Mouse (Mus musculus) megakaryocyte, embryonic 14.5 days (primary cell): ENCODE measurements at regions not wholly inside any gene's neighbourhood (a gene's known extent, or its start where the extent isn't known, plus 50 kb on each side); places are given as distances from the start of the nearest gene placed in this dataset.

Source experiments
- H3K27me3 ChIP-seq: replicated peaks from 2 replicates; pipeline ENCODE3; 2012; ENCODE audit warnings: inconsistent platforms
- H3K36me3 ChIP-seq: replicated peaks from 2 replicates; pipeline ENCODE3; 2012; ENCODE audit warnings: low read length, inconsistent platforms, mixed read lengths
- H3K4me1 ChIP-seq: 2 replicates; pipeline ENCODE4 v1.6.1; 2012; ENCODE audit warnings: inconsistent platforms
- H3K4me3 ChIP-seq: replicated peaks from 2 replicates; pipeline ENCODE3; 2012; ENCODE audit warnings: moderate library complexity, mild to moderate bottlenecking, inconsistent platforms
- H3K9me3 ChIP-seq: 2 replicates; pipeline ENCODE4 v1.6.1; 2012; ENCODE audit warnings: inconsistent platforms
- FLI1 ChIP-seq: IDR thresholded peaks from 2 replicates; pipeline ENCODE4 v1.6.1; 2012; ENCODE audit warnings: low read length, inconsistent platforms, mixed read lengths
- GATA1 ChIP-seq: IDR thresholded peaks from 3 replicates; pipeline ENCODE4 v1.6.1; 2012; ENCODE audit warnings: mixed read lengths, low read length, inconsistent platforms, borderline replicate concordance

DNA sequence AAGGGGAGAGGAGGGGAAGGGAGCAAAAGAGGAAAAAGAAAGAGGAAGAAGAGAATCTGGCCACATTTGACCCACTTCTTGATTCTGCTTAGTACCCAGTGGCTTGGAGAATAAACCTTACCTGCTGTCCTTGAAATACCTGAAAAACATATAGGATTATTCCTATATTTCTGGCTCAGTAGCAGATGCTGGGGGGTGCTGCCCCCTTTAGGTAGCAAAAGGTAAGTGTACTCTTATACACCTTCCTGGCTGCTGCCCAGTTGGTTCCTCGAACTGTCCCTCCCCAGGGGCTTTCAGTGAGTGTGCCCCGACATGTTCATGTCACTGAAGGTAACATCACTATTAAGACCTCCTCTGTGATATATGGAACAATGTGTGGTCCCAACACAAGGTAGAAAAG, 180.7 kb upstream of the Kdm8 start:
- Histone ChIP-seq H3K9me3 (no peaks in the 10 kb centered on the region), H3K4me1 (no peaks in the 10 kb centered on the region), H3K36me3 (no peaks in the 10 kb centered on the region), H3K27me3 (no peaks in the 10 kb centered on the region), H3K4me3 (no peak overlapping the region)
- TF ChIP-seq GATA1 (no peak), FLI1 (no peak)

DNA sequence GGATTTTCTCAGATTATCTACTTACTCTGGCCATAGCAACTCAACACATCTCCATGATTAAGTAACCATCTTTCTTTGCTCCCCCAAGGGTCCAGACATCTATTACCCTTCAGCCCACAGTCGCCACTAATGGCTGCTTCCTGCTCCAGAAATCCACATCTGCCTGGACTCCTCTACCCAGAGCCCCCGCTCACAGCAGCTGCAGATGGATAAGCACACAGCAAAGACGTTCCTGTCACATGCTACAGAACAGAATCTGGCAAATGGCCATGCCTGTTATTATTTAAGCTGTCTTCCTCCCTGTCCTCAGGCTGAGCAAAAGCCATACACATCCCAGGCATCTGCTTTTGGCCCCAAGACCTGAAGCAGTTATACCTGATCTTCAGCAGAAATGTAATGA, 173.8 kb upstream of the Kdm8 start:
- Histone ChIP-seq H3K4me1 (no peaks in the 10 kb centered on the region), H3K4me3 (no peak overlapping the region), H3K36me3 (no peaks in the 10 kb centered on the region), H3K27me3 (no peaks in the 10 kb centered on the region), H3K9me3 (no peaks in the 10 kb centered on the region)
- TF ChIP-seq FLI1 (no peak), GATA1 (no peak)

DNA sequence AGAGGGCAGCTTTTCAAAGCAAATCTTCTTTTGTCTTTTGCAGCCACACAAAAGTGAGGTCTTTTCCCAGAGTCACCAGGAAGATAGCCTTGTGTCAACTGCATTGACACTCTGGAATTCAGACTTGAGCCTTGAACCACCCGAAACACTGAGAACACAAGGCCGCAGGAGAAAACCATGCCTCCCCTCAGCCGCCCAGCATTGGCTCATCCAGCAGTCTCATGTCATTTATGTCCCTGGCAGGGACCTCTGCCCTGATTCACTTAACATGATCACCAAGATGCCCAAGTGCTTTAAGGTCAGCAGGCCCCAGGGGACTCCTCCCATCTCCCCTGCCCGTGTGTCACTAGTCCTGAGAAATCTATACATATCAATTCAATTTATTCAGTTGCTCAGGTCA, 173.1 kb upstream of the Kdm8 start:
- no peak overlapping the region for H3K4me3 ChIP-seq
- no peaks in the 10 kb centered on the region for H3K27me3 ChIP-seq
- TF ChIP-seq GATA1 (no peak), FLI1 (no peak)

DNA sequence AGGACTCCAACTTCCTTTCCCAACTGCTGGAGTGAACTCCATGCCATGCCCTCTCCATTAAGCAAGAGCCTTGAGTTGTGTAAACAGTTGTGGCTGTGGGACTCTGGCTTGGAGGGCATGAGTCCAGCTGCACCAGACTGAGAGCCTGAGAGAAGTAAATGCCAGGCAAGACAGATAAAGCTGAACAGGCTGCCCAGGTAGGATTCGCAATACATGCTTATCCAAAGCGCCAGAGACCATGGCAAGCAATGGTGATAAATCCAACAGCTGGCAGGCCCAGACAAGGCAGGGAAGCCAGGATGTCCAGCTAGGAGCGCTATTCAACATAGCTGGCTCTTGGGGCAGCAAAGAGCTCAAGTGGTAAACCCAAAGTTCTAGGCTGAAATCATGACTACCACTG, 163.1 kb upstream of the Kdm8 start:
- no peak overlapping the region for H3K4me3 ChIP-seq
- H3K27me3 ChIP-seq = peaks cover 3% of the 10 kb centered on the region
- TF ChIP-seq FLI1 (no peak), GATA1 (no peak)
- H3K36me3 ChIP-seq = no peaks in the 10 kb centered on the region
- no peaks in the 10 kb centered on the region for H3K4me1 ChIP-seq
- no peaks in the 10 kb centered on the region for H3K9me3 ChIP-seq

More for the DNA sequence above, 173.1 kb upstream of the Kdm8 start:
- Histone ChIP-seq H3K36me3 (no peaks in the 10 kb centered on the region), H3K4me1 (no peaks in the 10 kb centered on the region), H3K9me3 (no peaks in the 10 kb centered on the region)

DNA sequence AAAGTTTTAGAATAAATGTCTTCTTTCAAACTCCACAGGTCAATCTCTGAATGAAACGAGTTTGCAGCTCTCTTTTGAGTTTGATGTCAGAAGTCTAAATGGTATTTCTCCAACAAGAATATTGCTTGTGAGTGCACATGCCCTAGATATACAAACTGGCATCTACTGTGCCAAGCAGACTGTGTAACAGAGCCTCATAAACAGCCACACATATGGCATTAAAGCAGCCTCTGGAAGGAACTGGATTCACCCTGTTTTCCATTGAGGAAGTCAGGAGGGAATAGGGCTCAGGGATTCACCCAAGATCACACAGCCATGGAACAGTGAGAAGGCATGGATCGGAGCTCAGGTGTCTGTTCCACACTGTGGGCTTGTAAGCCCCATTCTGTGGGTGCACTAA, 149.2 kb upstream of the Kdm8 start:
- Histone ChIP-seq H3K36me3 (no peaks in the 10 kb centered on the region), H3K27me3 (peaks cover 3% of the 10 kb centered on the region), H3K9me3 (no peaks in the 10 kb centered on the region), H3K4me3 (no peak overlapping the region), H3K4me1 (no peaks in the 10 kb centered on the region)
- TF ChIP-seq FLI1 (no peak), GATA1 (no peak)

DNA sequence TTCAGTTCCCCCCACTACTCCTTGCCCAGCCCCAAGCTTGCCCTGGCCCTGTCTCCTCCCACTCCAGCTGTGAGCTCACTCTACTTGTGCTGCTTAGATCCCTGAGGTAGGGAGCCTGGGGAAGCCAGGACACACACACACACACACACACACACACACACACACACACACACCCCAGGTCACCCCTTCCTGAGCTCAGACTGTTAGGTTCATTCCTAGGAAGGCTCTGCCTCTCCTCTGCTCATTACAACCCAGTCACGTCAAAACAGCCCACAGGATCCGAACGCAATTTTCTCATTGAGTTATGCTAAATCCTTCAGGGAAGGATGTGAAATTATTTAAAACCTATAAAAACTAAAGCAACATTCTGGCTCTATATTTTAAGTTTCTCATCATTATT, 136.0 kb upstream of the Kdm8 start:
- TF ChIP-seq GATA1 (no peak), FLI1 (no peak)
- Histone ChIP-seq H3K27me3 (peaks cover 3% of the 10 kb centered on the region), H3K9me3 (no peaks in the 10 kb centered on the region), H3K4me1 (peaks cover 4% of the 10 kb centered on the region; the same call in 1 of the 2 replicates), H3K4me3 (no peak overlapping the region), H3K36me3 (no peaks in the 10 kb centered on the region)

DNA sequence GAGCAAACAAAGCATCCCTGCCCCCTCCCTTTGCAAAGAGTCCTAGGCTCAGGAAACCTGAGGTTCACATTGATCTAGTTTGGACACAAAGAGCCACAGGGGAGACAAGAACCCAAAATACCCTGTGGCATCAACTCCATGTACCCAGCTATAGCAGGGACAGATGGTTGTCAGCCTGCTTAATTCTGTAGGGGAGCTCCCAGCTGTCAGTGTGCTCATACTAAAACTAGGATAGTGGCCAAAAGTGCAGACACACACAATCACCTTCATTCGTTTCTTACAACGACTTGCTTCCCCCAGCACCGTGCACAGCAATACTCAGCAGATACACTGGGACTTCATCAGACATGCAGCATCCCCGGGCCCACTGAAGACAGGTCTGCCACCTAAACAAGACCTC, 133.5 kb upstream of the Kdm8 start:
- no peaks in the 10 kb centered on the region for H3K9me3 ChIP-seq
- H3K4me3 ChIP-seq = no peak overlapping the region
- H3K27me3 ChIP-seq = peaks cover 3% of the 10 kb centered on the region
- no peak for TF ChIP-seq FLI1
- TF ChIP-seq GATA1 = no peak
- no peaks in the 10 kb centered on the region for H3K36me3 ChIP-seq
- peaks cover 4% of the 10 kb centered on the region; the same call in 1 of the 2 replicates for H3K4me1 ChIP-seq

DNA sequence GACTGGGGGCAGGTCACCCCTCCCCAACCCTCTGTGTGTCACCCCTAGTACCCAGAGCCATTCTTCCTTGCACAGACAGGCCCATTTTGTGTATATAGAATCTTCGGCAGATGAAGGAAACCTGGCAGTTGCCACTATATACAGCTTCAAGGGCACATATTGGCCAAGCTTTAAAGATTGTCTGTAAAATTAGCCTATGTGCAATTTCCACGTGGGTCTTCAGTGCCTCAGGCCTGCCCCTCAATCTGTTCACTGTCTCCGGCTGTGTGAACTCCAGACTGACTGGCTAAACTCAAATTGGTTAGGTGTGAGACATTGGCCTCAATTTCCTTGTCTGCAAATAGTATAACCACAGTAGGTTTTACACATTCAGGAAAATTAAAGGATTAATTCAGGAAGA, 130.9 kb upstream of the Kdm8 start:
- TF ChIP-seq GATA1 = no peak
- TF ChIP-seq FLI1 = no peak
- peaks cover 4% of the 10 kb centered on the region for H3K27me3 ChIP-seq
- no peak overlapping the region for H3K4me3 ChIP-seq
- no peaks in the 10 kb centered on the region for H3K4me1 ChIP-seq
- no peaks in the 10 kb centered on the region for H3K9me3 ChIP-seq
- H3K36me3 ChIP-seq = no peaks in the 10 kb centered on the region

DNA sequence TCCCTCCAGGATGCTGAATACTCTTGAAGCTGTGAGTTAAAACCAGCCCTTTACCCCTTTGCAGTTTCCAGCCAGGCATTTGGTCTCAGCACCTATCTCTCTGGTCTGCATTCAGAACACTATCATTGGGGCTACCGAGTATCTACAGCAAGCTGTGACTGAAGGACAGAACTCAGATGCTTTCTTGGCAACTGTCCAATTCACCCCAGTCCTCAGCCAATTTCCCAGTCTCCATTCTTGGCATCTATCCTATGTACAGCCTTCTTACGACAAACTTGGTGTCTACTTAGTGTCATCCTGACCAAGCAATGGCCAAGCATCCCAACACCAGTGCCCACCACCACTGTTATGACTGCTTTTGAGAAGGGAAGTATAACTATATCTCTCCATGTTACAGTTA, 109.7 kb upstream of the Kdm8 start:
- no peaks in the 10 kb centered on the region for H3K36me3 ChIP-seq
- H3K4me1 ChIP-seq = no peaks in the 10 kb centered on the region
- no peaks in the 10 kb centered on the region for H3K9me3 ChIP-seq
- no peak overlapping the region for H3K4me3 ChIP-seq
- no peak for TF ChIP-seq FLI1
- TF ChIP-seq GATA1 = no peak
- peaks cover 1% of the 10 kb centered on the region for H3K27me3 ChIP-seq

DNA sequence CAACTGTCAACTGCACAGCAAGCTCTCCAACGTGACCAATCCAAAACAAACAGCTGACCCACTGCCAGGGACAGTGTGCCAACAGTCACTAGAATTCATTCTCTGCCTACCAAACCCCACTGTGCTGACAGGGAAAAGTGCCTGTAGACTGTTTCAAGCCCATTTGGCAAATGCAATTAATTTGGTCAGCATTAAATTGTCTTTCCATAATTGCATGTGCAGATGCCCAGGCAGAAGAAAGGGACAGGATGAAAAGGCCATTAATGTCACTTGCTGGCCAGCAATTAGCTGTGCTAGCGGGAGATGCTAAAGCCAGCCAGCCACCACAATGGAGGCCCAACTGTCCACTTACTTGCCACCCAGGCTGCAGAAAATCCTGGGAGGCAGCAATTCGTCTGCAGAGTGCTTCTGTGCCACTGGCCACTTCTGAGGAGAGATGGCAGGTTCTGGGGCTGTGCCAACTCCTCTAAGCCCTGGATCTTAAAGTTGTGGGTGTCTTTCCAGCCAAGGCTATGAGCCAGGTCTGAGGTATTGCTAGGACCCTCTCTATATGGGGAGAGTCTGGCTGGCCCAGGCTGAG, 108.8 kb upstream of the Kdm8 start:
- Histone ChIP-seq H3K4me3 (no peak overlapping the region), H3K4me1 (no peaks in the 10 kb centered on the region), H3K9me3 (no peaks in the 10 kb centered on the region), H3K36me3 (no peaks in the 10 kb centered on the region), H3K27me3 (peaks cover 1% of the 10 kb centered on the region)
- no peak for TF ChIP-seq GATA1
- TF ChIP-seq FLI1 = no peak

DNA sequence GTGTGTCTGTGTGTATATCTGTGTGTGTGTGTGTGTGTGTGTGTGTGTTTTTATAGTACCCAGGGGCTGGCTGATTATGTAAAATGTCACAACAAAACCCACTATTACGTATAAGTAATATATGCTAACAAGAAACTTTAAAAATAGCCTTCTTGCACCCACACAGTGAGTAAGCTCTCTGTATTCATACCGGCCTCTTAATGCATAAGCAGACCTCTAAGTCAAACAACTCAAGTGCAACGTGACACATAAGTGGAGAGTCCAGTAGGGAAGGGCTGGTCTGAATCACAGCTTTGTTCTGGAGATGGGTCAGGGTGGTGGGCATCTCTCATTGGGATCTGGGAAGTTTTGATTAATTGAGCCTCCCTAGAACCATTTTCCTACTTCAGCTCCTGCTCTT, 107.7 kb upstream of the Kdm8 start:
- H3K4me3 ChIP-seq = no peak overlapping the region
- H3K9me3 ChIP-seq = no peaks in the 10 kb centered on the region
- no peaks in the 10 kb centered on the region for H3K36me3 ChIP-seq
- peaks cover 1% of the 10 kb centered on the region for H3K27me3 ChIP-seq
- H3K4me1 ChIP-seq = no peaks in the 10 kb centered on the region
- TF ChIP-seq GATA1 = no peak
- TF ChIP-seq FLI1 = no peak
